Mouse (Mus musculus): ENCODE data around the gene Sp4. TPM values are rescaled to one million over a fixed set of nuclear protein-coding genes. Genes with fewer than 3 reads are reported as not detected.

Gene Sp4
- total RNA-seq, 2 experiments from 2014 or later, result 22.0 to 28.9 TPM

GRCm38 (mm10) chr12:118276385-118276784 lies 24.9 kb downstream of the Sp4 start:
- no peak for DNase-seq (ENCODE audit: low spot score in 2 of 2)

- no peak for DNase-seq (ENCODE audit: low spot score in 2 of 2)
Measured at GRCm38 (mm10) chr12:118264905-118265304, 36.3 kb downstream of the Sp4 start.

- no peak for DNase-seq (ENCODE audit: low spot score in 2 of 2)
Measured at GRCm38 (mm10) chr12:118263878-118264277, 37.4 kb downstream of the Sp4 start.

- DNase-seq (ENCODE audit: low spot score in 2 of 2), result no peak
Measured at GRCm38 (mm10) chr12:118255292-118255782, 45.9 kb downstream of the Sp4 start.

GRCm38 (mm10) chr12:118221182-118221581 lies 80.1 kb downstream of the Sp4 start:
- DNase-seq (ENCODE audit: low spot score in 2 of 2), result no peak

DNA sequence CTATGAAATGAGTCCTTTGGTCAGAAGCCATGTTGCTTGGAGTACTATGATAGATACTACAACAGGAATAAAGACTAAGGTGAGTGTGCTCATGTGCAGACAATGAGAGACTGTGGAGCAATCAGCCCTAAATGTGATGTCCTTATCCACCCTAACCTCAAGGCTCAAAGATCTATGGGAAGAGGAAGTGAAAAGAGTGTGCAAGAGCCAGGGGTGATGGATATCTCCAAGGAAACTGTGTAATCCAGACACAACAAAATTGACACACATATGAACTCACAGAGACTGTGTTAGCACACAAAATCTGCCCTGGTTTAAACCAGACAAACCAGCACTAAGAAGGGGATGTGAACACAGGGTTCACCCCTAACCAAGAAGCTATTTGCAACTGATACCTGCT lies 81.2 kb downstream of the Sp4 start:
- no peak for DNase-seq (ENCODE audit: low spot score in 2 of 2)

- no peak for DNase-seq (ENCODE audit: low spot score in 2 of 2)
Measured at GRCm38 (mm10) chr12:118212163-118212562, 89.1 kb downstream of the Sp4 start.

GRCm38 (mm10) chr12:118198386-118199093 lies 102.7 kb downstream of the Sp4 start, which contains the start of gene Dnah11:
Gene Dnah11, minus strand, starts transcription at chr12:118199043.
- peak; percentile 18 to 49 for DNase-seq (ENCODE audit: low spot score in 2 of 2)

DNA sequence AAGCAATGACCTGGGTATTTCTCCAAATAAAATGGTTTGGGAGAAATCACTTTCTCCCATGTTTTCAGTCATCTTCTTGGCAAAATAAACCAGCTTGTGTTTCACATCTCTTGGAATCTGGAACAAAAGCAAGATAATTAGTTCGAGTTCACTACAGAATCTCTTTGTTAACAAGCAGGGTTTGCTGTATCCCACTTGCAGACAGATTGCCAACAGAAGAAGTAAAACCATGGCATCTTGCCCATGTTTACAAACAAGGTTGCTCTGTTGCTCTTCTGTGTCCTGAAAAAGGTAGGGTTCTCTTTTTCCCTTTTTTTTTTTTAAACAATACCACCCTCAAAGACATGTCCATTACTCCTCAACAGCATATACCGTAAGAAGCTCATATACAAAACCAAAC lies 104.7 kb downstream of the Sp4 start:
- DNase-seq (ENCODE audit: low spot score in 2 of 2), result no peak

- no peak for DNase-seq (ENCODE audit: low spot score in 2 of 2)
Measured at GRCm38 (mm10) chr12:118189535-118189934, 111.7 kb downstream of the Sp4 start.

GRCm38 (mm10) chr12:118187663-118188062 lies 113.6 kb downstream of the Sp4 start:
- no peak for DNase-seq (ENCODE audit: low spot score in 2 of 2)

- DNase-seq (ENCODE audit: low spot score in 2 of 2), result no peak
Measured at GRCm38 (mm10) chr12:118186881-118187489, 114.3 kb downstream of the Sp4 start.

DNA sequence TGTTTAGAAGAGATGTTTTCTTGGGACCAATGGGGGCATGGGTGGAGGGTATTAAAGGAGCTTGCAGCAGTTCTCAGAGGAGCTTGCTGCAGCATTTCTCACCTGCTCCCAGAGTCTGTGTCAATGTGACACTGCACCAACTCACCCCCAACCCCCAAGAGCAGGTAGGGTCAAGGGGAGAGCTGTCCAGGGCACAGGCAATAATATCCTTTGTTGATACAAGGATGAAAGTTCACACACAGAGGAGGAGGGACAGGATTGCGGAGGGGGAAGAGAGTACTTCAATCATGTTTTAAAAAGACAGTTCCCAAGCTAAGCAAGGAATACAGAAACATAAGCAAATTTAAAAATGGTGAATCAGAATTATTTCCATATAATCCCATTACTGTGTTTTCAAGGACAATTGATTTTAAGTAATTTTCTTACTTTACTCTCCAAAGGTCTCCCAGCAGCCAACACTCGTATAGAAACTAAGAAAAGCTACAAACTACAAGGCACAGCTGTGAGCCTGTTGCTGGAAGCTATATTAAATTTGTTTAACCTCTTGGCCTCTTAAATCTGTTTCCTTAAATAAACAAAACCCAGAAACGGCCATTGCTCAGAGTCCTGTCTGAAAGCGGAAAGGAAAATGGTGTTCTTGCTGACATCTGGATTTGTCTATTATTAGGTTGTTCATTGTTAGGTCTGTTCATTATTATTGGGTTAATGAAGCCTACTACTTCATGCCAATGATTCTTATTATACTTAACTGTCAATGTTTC lies 114.9 kb downstream of the Sp4 start:
- DNase-seq (ENCODE audit: low spot score in 2 of 2), result no peak

Other genes starting within 250 kb of the Sp4 start
- gene Dnah11, start 102.4 kb downstream of the Sp4 start, total RNA-seq (2021), result 1 to 10 TPM; 2.3 to 2.9 TPM